Mouse (Mus musculus) liver, embryonic 14.5 days (tissue): ENCODE measurements at regions not wholly inside any gene's neighbourhood (a gene's known extent, or its start where the extent isn't known, plus 50 kb on each side); places are given as distances from the start of the nearest gene placed in this dataset.

Source experiments
- ATAC-seq: fragments of 200-750 bp; cut with Nextera tagmentation; 2 replicates; pipeline ENCODE4 v1.8.0; 2017; ENCODE audit warnings: moderate number of reproducible peaks, mild to moderate bottlenecking, moderate library complexity; ENCODE audit not compliant: insufficient read depth
- DNase-seq, 3 experiments: peaks; one replicate each; pipeline ENCODE4 v3.0.0-alpha.2; 2012 to 2013; ENCODE audit warnings: low read depth in 3 of 3, low spot score in 3 of 3
- H3K27ac ChIP-seq: fragments of 300-500 bp; sonication (generic); 2 replicates; pipeline ENCODE4 v1.5.1; 2014; ENCODE audit warnings: moderate library complexity, mild to moderate bottlenecking, control low read depth, inconsistent platforms
- H3K27me3 ChIP-seq: fragments of 300-500 bp; sonication (generic); 2 replicates; pipeline ENCODE4 v1.6.1; 2014; ENCODE audit warnings: mild to moderate bottlenecking, low read length, moderate library complexity; ENCODE audit not compliant: control insufficient read depth, insufficient read depth
- H3K36me3 ChIP-seq: fragments of 300-500 bp; sonication (generic); replicated peaks from 2 replicates; pipeline ENCODE4 v1.6.1; 2014; ENCODE audit warnings: low read depth; ENCODE audit not compliant: control insufficient read depth, insufficient read depth
- H3K4me1 ChIP-seq, 2 experiments: fragments of 200-500 bp in 1 of 2; fragments of 300-500 bp in 1 of 2; sonication (generic) in 1 of 2; replicated peaks; 2 replicates each; pipeline ENCODE4 v1.6.1; 2012 to 2014; ENCODE audit warnings: antibody characterized with exemption in 1 of 2, inconsistent platforms in 1 of 2, low read length in 1 of 2; ENCODE audit not compliant: control insufficient read depth in 2 of 2, insufficient read depth in 2 of 2
- H3K4me2 ChIP-seq: fragments of 300-500 bp; sonication (generic); 2 replicates; pipeline ENCODE4 v1.6.1; 2014; ENCODE audit warnings: low read depth, mild to moderate bottlenecking, control low read depth, moderate library complexity
- H3K4me3 ChIP-seq, 2 experiments: fragments of 200-500 bp in 1 of 2; fragments of 300-500 bp in 1 of 2; sonication (generic) in 1 of 2; 2 replicates each; pipeline ENCODE4 v1.5.1; 2012 to 2014; ENCODE audit warnings: low read depth in 2 of 2, low read length in 2 of 2, mild to moderate bottlenecking in 2 of 2, control low read depth in 1 of 2, inconsistent platforms in 1 of 2, moderate library complexity in 1 of 2; ENCODE audit not compliant: insufficient read depth in 1 of 2
- H3K9ac ChIP-seq: fragments of 300-500 bp; sonication (generic); replicated peaks from 2 replicates; pipeline ENCODE4 v1.6.1; 2014; ENCODE audit warnings: mild to moderate bottlenecking, control low read depth, moderate library complexity
- H3K9me3 ChIP-seq: fragments of 300-500 bp; sonication (generic); 2 replicates; pipeline ENCODE4 v1.6.1; 2016; ENCODE audit warnings: low read length, mixed read lengths; ENCODE audit not compliant: control insufficient read depth
- CTCF ChIP-seq: IDR thresholded peaks from 2 replicates; pipeline ENCODE4 v1.5.1; 2016; ENCODE audit warnings: antibody characterized with exemption, low read depth, control low read depth
- EP300 ChIP-seq: IDR thresholded peaks from 2 replicates; pipeline ENCODE4 v1.6.1; 2016; ENCODE audit warnings: antibody characterized with exemption, low read depth
- WGBS: fragments of 180-500 bp; shearing (Covaris S2); extraction: QIAGEN DNeasy Blood & Tissue Kit; methylation state at CpG from one replicate; pipeline ENCODE4 v1.1.7; 2014; ENCODE audit not compliant: insufficient replicate concordance; 5-methylcytosine and 5-hydroxymethylcytosine counted together

DNA sequence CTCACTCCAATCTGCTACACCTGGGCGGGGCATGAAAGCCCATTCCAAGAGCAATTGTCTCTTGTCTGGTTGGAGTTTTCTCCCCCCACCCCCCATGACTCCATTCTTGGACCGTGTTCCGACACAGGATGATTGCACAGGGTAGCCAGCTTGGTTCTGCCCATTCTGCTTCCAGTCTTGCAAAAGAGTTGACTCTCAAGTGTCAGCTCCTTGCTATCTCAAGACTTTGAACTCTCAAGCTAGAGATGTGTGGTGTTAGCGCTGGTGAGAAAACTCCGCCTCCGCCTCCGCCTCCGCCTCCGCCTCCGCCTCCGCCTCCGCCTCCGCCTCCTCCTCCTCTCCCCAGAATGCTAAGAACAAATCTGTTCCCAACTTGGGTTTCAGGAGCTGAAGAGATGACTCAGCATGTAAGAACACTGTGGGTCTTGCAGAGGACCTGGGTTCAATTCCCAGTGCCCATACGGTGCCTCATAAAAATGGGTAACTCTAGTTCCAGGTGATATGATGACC lies 135.1 kb downstream of the Bcat1 start:
- Histone ChIP-seq H3K4me2 (no peak overlapping the region), H3K4me1 (peaks cover 0 to 5% of the 10 kb centered on the region in 2 experiments; a peak in 2 of 4 replicates), H3K9me3 (no peaks in the 10 kb centered on the region), H3K27ac (no peak overlapping the region), H3K9ac (no peak overlapping the region), H3K4me3 (no peak overlapping the region), H3K27me3 (no peaks in the 10 kb centered on the region), H3K36me3 (no peaks in the 10 kb centered on the region)
- TF ChIP-seq EP300 (no peak), CTCF (no peak)
- DNase-seq (no peak), ATAC-seq (no peak)
- whole genome bisulfite sequencing, result 78% methylated on average over 14 of the region's 14 CpGs

DNA sequence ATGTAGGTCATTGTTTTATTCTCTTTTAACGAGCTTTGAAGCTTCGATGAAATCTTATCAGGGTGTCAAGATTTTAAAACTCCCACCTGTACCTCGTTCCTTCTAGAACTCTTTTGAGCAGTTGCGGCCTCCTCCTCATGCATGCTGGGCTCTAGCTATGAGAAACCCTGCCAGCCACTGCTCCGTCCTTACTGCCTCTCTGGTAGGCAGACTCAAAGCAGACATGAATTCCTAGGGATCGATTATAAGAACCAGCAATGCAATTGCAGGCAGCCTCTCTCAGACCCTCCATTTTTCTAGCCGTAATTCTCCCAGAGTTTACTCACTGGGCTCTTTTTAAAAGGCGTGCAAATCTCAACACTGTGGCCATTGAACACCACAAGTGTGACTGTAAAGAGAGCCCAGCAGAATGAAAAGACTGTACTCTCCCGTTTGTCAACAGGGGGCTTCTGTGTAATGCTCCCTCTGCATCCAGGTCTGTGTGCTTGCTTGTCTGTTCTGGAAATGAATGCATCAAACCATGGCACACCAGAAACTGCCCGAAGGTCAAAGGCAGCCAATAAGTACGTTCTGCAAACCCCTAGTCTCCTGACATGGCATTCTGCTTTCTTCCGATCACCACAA lies 137.3 kb downstream of the Bcat1 start:
- Histone ChIP-seq H3K4me2 (no peak overlapping the region), H3K27me3 (no peaks in the 10 kb centered on the region), H3K4me3 (no peak overlapping the region), H3K4me1 (no peaks in the 10 kb centered on the region; a peak in 1 of 4 replicates), H3K9me3 (no peaks in the 10 kb centered on the region), H3K27ac (no peak overlapping the region), H3K36me3 (no peaks in the 10 kb centered on the region), H3K9ac (no peak overlapping the region)
- WGBS, result 68% methylated on average over 12 of the region's 12 CpGs
- TF ChIP-seq CTCF (no peak), EP300 (no peak)
- no peak for ATAC-seq
- no peak for DNase-seq

DNA sequence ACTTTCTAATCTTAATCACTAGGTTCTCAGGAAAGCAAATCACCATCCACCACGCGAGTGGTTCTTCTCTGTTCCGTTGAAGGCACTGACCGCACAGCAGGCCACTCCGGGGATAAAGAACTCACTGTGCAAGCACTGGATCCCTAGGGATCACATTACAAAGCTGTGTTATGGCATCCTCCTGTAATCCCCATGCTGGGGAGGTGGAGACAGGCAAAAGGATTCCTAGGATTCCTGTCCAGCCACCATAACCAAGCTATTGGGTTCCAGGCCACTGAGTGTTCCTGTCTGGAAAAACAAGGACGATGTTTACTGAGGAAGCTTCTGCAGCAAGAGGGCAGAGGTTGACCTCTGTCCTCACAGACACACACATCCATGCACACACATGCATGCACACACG lies 138.8 kb downstream of the Bcat1 start:
- no peak overlapping the region for H3K9ac ChIP-seq
- WGBS, result 76% methylated on average over 7 of the region's 7 CpGs
- H3K4me3 ChIP-seq, result no peak overlapping the region
- no peaks in the 10 kb centered on the region; a peak in 1 of 4 replicates for H3K4me1 ChIP-seq
- no peaks in the 10 kb centered on the region for H3K36me3 ChIP-seq
- DNase-seq (no peak), ATAC-seq (no peak)
- H3K27me3 ChIP-seq, result no peaks in the 10 kb centered on the region
- no peak overlapping the region for H3K27ac ChIP-seq
- TF ChIP-seq EP300 (no peak), CTCF (no peak)
- H3K4me2 ChIP-seq, result no peak overlapping the region
- H3K9me3 ChIP-seq, result no peaks in the 10 kb centered on the region

DNA sequence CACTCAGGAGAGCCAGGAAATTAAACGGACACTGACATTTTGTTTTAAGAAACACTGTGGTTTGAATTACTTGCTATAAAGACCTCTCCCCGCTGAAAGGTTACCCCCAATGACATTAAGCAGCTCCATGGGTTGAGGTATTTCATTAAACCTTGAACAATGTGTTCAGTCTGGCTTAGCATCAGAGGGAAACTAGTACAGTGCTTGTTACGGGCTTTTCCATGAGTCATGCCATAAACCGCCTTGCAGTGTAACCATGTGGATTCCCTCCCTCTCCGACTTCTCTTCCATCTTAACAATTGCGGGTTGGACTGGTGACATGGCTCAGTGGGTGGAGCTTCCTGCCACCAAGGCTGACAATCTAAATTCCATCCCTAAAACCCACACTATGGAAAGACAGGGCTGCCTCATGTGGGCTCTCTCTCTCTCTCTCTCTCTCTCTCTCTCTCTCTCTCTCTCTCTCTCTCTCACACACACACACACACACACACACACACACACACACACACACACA lies 142.2 kb downstream of the Bcat1 start:
- DNase-seq, result no peak
- no peak overlapping the region for H3K4me3 ChIP-seq
- WGBS, result 59% methylated on average over 6 of the region's 6 CpGs

DNA sequence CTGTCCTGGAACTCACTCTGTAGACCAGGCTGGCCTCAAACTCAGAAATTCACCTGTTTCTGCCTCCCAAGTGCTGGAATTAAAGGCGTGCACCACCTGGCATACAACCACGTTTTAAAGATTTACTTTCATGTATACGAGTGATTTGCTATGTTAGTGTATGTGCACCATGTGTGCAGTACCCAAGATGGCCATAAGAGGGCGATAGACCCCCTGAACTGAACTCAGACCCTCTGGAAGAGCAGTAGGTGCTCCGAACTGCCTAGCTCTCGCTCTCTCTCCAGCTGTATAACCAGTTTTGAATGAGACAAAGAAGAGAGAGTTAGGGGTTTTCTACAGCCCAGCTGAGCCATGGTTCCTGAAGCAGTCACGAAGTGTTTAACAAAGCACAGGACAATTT lies 143.6 kb downstream of the Bcat1 start:
- Histone ChIP-seq H3K27ac (no peak overlapping the region), H3K9me3 (no peaks in the 10 kb centered on the region), H3K4me2 (no peak overlapping the region), H3K4me1 (peaks cover 0 to 2% of the 10 kb centered on the region in 2 experiments; a peak in 1 of 4 replicates), H3K36me3 (no peaks in the 10 kb centered on the region), H3K4me3 (no peak overlapping the region), H3K27me3 (no peaks in the 10 kb centered on the region), H3K9ac (no peak overlapping the region)
- DNase-seq (no peak), ATAC-seq (no peak)
- WGBS, result 54% methylated on average over 7 of the region's 7 CpGs
- TF ChIP-seq EP300 (no peak), CTCF (peak; percentile 55)

More for the DNA sequence above, 142.2 kb downstream of the Bcat1 start:
- Histone ChIP-seq H3K36me3 (no peaks in the 10 kb centered on the region), H3K4me2 (no peak overlapping the region), H3K4me1 (peaks cover 0 to 2% of the 10 kb centered on the region in 2 experiments; a peak in 1 of 4 replicates), H3K9me3 (no peaks in the 10 kb centered on the region), H3K27me3 (no peaks in the 10 kb centered on the region), H3K27ac (no peak overlapping the region), H3K9ac (no peak overlapping the region)
- TF ChIP-seq EP300 (no peak), CTCF (no peak)
- ATAC-seq, result no peak
